Mouse (Mus musculus): ENCODE data around the gene Gm10447. TPM values are rescaled to one million over a fixed set of nuclear protein-coding genes. Genes with fewer than 3 reads are reported as not detected.

Gm10447 gene
- total RNA-seq, 2 experiments from 2014 or later, result 0.13 to 0.27 TPM

Small RNA genes lying within 50 kb of the gene (microRNA-seq; reads per million reads assigned to microRNA genes)
- 0 to 0.20 reads per million in 2 experiments for gene Mir6920

Other genes with a start within 250 kb of the Gm10447 start
- gene Hspa4, start 156.7 kb downstream of the Gm10447 start, total RNA-seq (2021), result 100 to 1,000 TPM; 178 to 180 TPM
- gene Zcchc10, start 132.4 kb downstream of the Gm10447 start, total RNA-seq (2021), result 10 to 100 TPM; 11.0 to 11.8 TPM
- 100 to 1,000 TPM; 236 to 237 TPM for gene Aff4, start 106.3 kb downstream of the Gm10447 start, total RNA-seq (2021)
- gene Leap2, start 33.9 kb downstream of the Gm10447 start, total RNA-seq (2021), result not detected
- gene Uqcrq, start 26.3 kb downstream of the Gm10447 start, total RNA-seq (2021), result 100 to 1,000 TPM; 406 TPM
- under 1 TPM; 0.56 to 0.74 TPM for gene Gdf9, start 26.1 kb downstream of the Gm10447 start, total RNA-seq (2021)
- gene Shroom1, start 95 bp upstream of the Gm10447 start, total RNA-seq (2021), result 1 to 10 TPM; 5.7 TPM
- gene Gm9837, start 13.4 kb upstream of the Gm10447 start, total RNA-seq (2021), result under 1 TPM in 1 of 2 experiments, not detected in 1; 0.62 TPM
- 1 to 10 TPM; 2.3 to 2.5 TPM for gene Gm9945, start 23.1 kb upstream of the Gm10447 start, total RNA-seq (2021)
- gene Sowaha, start 23.2 kb upstream of the Gm10447 start, total RNA-seq (2021), result 100 to 1,000 TPM; 144 to 146 TPM
- 100 to 1,000 TPM; 262 to 269 TPM for gene Sept8, start 62.1 kb upstream of the Gm10447 start, total RNA-seq (2021)
- 100 to 1,000 TPM; 121 to 127 TPM for gene Kif3a, start 110.3 kb upstream of the Gm10447 start, total RNA-seq (2021)
- not detected for gene Il4, start 161.6 kb upstream of the Gm10447 start, total RNA-seq (2021)
- gene Il13, start 177.6 kb upstream of the Gm10447 start, total RNA-seq (2021), result not detected

All from layer of hippocampus, adult 18-20 months (tissue).